ENCODE assay signal across 8 mouse cellular contexts in the genomic region with DNA sequence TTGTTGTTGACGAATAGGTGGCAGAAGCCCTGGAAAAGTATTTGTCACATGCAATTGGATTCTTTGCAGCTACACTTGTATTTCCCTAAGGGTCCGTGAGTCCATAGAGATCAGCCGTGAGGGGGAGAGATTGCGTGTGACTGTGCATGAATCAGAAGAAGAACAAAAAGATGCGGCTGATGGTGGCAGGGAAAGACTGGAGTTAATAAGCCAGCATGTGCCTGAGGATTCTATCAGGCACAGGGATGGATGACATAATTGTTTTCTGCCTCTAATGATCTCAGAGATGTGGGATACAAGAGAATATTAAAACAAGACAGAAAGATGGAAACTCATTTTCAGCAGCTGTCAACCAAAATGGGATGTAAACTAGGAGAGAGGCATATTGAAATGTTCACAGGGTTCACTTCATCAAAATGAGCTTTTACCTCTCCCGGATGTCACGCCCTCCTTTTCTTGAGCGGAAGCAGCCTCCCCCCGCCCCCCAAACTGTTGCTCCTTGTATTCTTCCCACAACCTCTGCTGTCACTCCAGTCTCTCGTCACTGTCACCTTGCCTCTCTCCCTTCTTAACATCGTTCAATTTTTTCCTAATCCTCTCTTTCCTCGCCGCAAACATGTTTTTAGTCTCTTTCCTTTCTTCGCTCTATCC.
DNase-seq lines count a peak whose midpoint lies in the region; ATAC-seq and TF ChIP-seq lines count a peak whose summit lies in the region.

No protein-coding gene starts in this region.

- H3K9me3 ChIP-seq in heart, postnatal 0 days (replicated peaks; ENCODE audit: control insufficient read depth, low read length): no peaks in the 10 kb centered on the region
- no peaks in the 10 kb centered on the region for H3K9me3 ChIP-seq in lung, postnatal 0 days (ENCODE audit: low read length)

- no peaks in the 10 kb centered on the region for H3K36me3 ChIP-seq in heart, postnatal 0 days (replicated peaks; ENCODE audit: control insufficient read depth, insufficient read depth, low read length)
- no peaks in the 10 kb centered on the region for H3K36me3 ChIP-seq in lung, postnatal 0 days (ENCODE audit: insufficient read depth, low read length)

- no peaks in the 10 kb centered on the region for H3K27me3 ChIP-seq in heart, postnatal 0 days (ENCODE audit: control insufficient read depth, insufficient read depth, low read length)
- no peaks in the 10 kb centered on the region for H3K27me3 ChIP-seq in lung, postnatal 0 days (replicated peaks; ENCODE audit: insufficient read depth, low read length)

- TF ChIP-seq CTCF in left cerebral cortex, adult 2 months (IDR thresholded peaks at IDR 0.05): no peak
- no peak for TF ChIP-seq CTCF in heart, postnatal 0 days (IDR thresholded peaks at IDR 0.05; ENCODE audit: low read depth)
- TF ChIP-seq CTCF in lung, postnatal 0 days (IDR thresholded peaks at IDR 0.05): no peak

- TF ChIP-seq EP300 in heart, postnatal 0 days (IDR thresholded peaks at IDR 0.05; ENCODE audit: low read depth): no peak
- TF ChIP-seq EP300 in lung, postnatal 0 days (IDR thresholded peaks at IDR 0.05): 0 out of 2 replicates have a peak, but pooled peaks have one; percentile 9

- H3K4me1 ChIP-seq in heart, postnatal 0 days (ENCODE audit: control insufficient read depth, insufficient read depth): no peaks in the 10 kb centered on the region; the same call in 1 of the 2 replicates
- H3K4me1 ChIP-seq in lung, postnatal 0 days (ENCODE audit: insufficient read depth, low read depth, low read length): no peaks in the 10 kb centered on the region

- H3K4me2 ChIP-seq in heart, postnatal 0 days (ENCODE audit: low read depth, low read length): peak overlapping the region; percentile 96
- peak overlapping the region; percentile 82 for H3K4me2 ChIP-seq in lung, postnatal 0 days (replicated peaks; ENCODE audit: low read depth, low read length)

- intact Hi-C loops in left cerebral cortex, adult 2 months (cut with DNase I): loop anchor here (2.0 to 10.0 kb wide), 4 partner anchors 88 to 1875 kb away; partner anchors contain the start of gene Gramd1c

- DNase-seq in left cerebral cortex, adult 2 months (ENCODE audit: extremely low spot score in 1 of 2, low spot score in 2 of 2): no peak
- no peak for DNase-seq in left cerebral cortex, adult 9 months (ENCODE audit: low spot score in 2 of 2)
- DNase-seq in embryo, embryonic 11 days: peak; percentile 38
- DNase-seq in heart, postnatal 0 days (ENCODE audit: low spot score): peak; percentile 24
- peak; percentile 56 for DNase-seq in lung, postnatal 0 days (ENCODE audit: low spot score)
- peak; percentile 32 for DNase-seq in thymus, postnatal 0 days (ENCODE audit: low spot score)
- no peak for DNase-seq in T-cell, adult 2 months (ENCODE audit: low spot score)
- DNase-seq in right cerebral cortex, adult 18-20 months: no peak

- 33% methylated on average over 14 of the region's 14 CpGs for WGBS in heart, postnatal 0 days
- WGBS in lung, postnatal 0 days: 27% methylated on average over 14 of the region's 14 CpGs

- ATAC-seq in heart, postnatal 0 days (ENCODE audit: insufficient read depth, low read depth): peak; percentile 19; the same call in 1 of the 2 replicates
- ATAC-seq in lung, postnatal 0 days: peak; percentile 23

- no peak overlapping the region; the same call in 1 of the 2 replicates for H3K9ac ChIP-seq in heart, postnatal 0 days (replicated peaks; ENCODE audit: low read depth, low read length)
- H3K9ac ChIP-seq in lung, postnatal 0 days (replicated peaks; ENCODE audit: low read depth): 0 out of 2 replicates have a peak overlapping the region, but pooled peaks have one; percentile 1

- H3K4me3 ChIP-seq in left cerebral cortex, adult 2 months: peak overlapping the region; percentile 56
- H3K4me3 ChIP-seq in heart, postnatal 0 days (ENCODE audit: low read depth, low read length): peak overlapping the region; percentile 58
- H3K4me3 ChIP-seq in lung, postnatal 0 days (ENCODE audit: low read depth, low read length): peak overlapping the region; percentile 46

- H3K27ac ChIP-seq in left cerebral cortex, adult 2 months: peak overlapping the region; percentile 96
- H3K27ac ChIP-seq in heart, postnatal 0 days (ENCODE audit: low read depth): 0 out of 2 replicates have a peak overlapping the region, but pooled peaks have one; percentile 12
- H3K27ac ChIP-seq in lung, postnatal 0 days (ENCODE audit: low read length): no peak overlapping the region

Comparison
In these comparisons a context has a peak if more than half of its experiments do, and no peak if none do; other contexts are left out.
1. DNase-seq: peak in embryo, embryonic 11 days (single experiment), heart, postnatal 0 days (single experiment), lung, postnatal 0 days (single experiment) and thymus, postnatal 0 days (single experiment); none in left cerebral cortex, adult 2 months (0 of 2), left cerebral cortex, adult 9 months (0 of 2), T-cell, adult 2 months (single experiment) and right cerebral cortex, adult 18-20 months (single experiment).
2. Peak in every context shown above with its lines, with median percentiles within 50 percentile points of each other: H3K4me3 ChIP-seq.